Mouse (Mus musculus): Measurements from ENCODE around the gene Morn5. TPM values are rescaled to one million over a fixed set of nuclear protein-coding genes. Genes with fewer than 3 reads are reported as not detected.

Morn5 gene
- polyA plus RNA-seq (2016; fragmentation: Nextera tagmentation; extraction: Ambion mirVana), result not detected in 2 replicates

DNA sequence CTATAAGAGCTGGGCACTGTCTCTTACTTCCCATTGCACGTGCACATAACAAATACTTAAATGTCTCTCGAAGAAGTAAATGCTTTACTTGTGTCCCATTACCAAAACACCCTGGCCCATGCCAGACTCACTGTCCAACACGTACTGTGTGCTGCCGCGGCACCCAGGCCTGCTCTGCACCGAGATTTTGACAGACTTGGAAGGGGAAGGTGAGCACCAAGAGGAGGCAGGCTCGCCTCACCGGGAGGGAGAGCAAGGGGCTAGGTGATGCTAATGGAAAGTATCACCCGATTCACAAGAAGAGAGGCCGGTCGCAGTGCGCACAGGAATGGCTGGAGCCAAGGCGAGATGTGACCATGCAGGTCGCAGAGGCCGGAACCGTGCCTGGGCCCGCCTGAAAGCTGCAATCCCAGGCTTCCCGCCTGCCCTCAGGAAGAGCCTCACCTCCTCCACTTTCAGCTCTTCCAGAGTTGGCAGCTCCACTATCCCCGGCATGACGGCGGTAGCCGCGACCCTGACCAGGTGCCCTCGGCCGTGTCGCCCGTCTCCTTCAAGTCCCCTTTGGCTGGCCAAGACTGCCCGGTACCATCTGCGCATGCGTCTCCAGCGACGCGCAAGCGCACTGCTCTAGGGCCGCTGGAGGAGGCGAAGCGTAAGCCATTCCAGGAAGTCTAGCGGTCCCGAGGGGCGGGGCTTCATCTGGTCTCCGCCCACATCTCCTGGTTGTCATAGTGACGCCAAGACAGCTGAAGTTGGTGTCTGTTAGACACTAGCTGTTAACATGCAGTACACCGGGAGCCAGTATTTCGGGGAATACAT lies at the start of gene Morn5, which contains the start of gene Ndufa8:
Gene Morn5 (plus strand): TSS at position 711 of the 819 bp plus-strand sequence.
Gene Ndufa8 (minus strand): TSS at position 659 of the 819 bp plus-strand sequence.
- H3K27me3 ChIP-seq (ENCODE audit: insufficient read depth, poor library complexity, severe bottlenecking), result no peaks in the 10 kb centered on the region; the same call in 1 of the 2 replicates
- DNase-seq (ENCODE audit: low spot score), result peak; percentile 99
- WGBS, result under 1% methylated on average over 44 of the region's 44 CpGs
- peak within 1 kb of the TSS; percentile 93 for H3K27ac ChIP-seq
- peak within 1 kb of the TSS; percentile 70 for H3K4me3 ChIP-seq
- peaks cover 19% of the 10 kb centered on the region for H3K4me1 ChIP-seq
- H3K9me3 ChIP-seq, result no peaks in the 10 kb centered on the region
- peaks cover 6% of the 10 kb centered on the region; the same call in 1 of the 2 replicates for H3K36me3 ChIP-seq

DNA sequence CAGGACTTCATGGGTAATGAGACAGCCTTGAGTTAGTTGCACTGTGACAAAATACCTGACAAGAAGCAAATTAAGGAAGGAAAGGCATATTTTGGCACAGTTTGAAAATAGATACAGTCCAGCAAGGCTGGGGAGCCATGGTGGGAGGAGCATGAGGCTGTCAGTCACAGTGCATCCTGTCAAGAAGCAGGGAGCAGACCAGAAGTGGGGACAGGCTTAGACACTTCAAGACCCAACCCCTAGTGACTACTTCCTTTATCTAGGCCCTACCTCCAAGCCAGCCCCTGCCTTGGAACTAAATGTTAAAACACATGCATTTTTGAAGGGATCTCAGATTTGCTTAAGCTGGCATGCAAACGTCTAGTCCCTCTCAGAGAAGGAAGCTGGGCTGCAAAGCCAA lies 48.9 kb upstream of the Morn5 start:
- Histone ChIP-seq H3K27ac (no peak overlapping the region), H3K9me3 (no peaks in the 10 kb centered on the region), H3K36me3 (no peaks in the 10 kb centered on the region), H3K4me3 (no peak overlapping the region), H3K27me3 (ENCODE audit: insufficient read depth, poor library complexity, severe bottlenecking) (peaks cover 51% of the 10 kb centered on the region), H3K4me1 (peaks cover 5% of the 10 kb centered on the region)
- no peak for DNase-seq (ENCODE audit: low spot score)
- WGBS, result 39% methylated on average over 1 of the region's 1 CpGs

GRCm38 (mm10) chr2:36002188-36002587 lies 47.1 kb upstream of the Morn5 start:
- peaks cover 5% of the 10 kb centered on the region for H3K4me1 ChIP-seq
- H3K27me3 ChIP-seq (ENCODE audit: insufficient read depth, poor library complexity, severe bottlenecking), result peaks cover 56% of the 10 kb centered on the region
- no peaks in the 10 kb centered on the region for H3K9me3 ChIP-seq
- no peak for DNase-seq (ENCODE audit: low spot score)
- WGBS, result 39% methylated on average over 6 of the region's 6 CpGs
- H3K27ac ChIP-seq, result no peak overlapping the region
- H3K36me3 ChIP-seq, result no peaks in the 10 kb centered on the region
- no peak overlapping the region for H3K4me3 ChIP-seq

DNA sequence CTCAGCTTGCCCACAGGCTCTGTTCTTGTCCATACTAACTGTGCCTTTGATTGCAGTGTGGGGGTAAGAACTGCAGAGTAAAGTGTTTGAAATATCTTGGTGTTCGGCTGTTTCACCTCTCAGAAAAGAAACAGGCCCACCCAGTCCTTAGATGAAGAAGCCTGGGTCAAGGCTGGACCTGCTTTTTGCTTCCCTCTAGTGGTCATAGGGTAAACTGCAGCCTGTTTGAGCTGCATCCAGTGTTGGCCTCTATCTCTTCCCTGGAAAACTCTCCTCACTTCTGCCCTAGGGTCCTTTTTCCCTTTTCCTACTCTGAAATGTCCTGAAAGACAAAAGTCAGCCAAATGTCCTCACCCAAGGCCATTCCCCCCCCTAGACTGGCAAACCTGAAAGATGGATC lies 41.2 kb upstream of the Morn5 start:
- no peaks in the 10 kb centered on the region for H3K36me3 ChIP-seq
- H3K27me3 ChIP-seq (ENCODE audit: insufficient read depth, poor library complexity, severe bottlenecking), result peaks cover 84% of the 10 kb centered on the region
- peaks cover 27% of the 10 kb centered on the region for H3K4me1 ChIP-seq
- 33% methylated on average over 1 of the region's 1 CpGs for WGBS
- no peak overlapping the region for H3K4me3 ChIP-seq
- no peaks in the 10 kb centered on the region for H3K9me3 ChIP-seq
- DNase-seq (ENCODE audit: low spot score), result no peak
- H3K27ac ChIP-seq, result no peak overlapping the region

- no peaks in the 10 kb centered on the region for H3K9me3 ChIP-seq
- WGBS, result 18% methylated on average over 4 of the region's 4 CpGs
- H3K27ac ChIP-seq, result no peak overlapping the region
- no peaks in the 10 kb centered on the region for H3K36me3 ChIP-seq
- peaks cover 25% of the 10 kb centered on the region for H3K4me1 ChIP-seq
- peaks cover 74% of the 10 kb centered on the region for H3K27me3 ChIP-seq (ENCODE audit: insufficient read depth, poor library complexity, severe bottlenecking)
- DNase-seq (ENCODE audit: low spot score), result peak; percentile 88
- H3K4me3 ChIP-seq, result 0 out of 2 replicates have a peak overlapping the region, but pooled peaks have one; percentile 9
Measured at GRCm38 (mm10) chr2:36009386-36009785, 39.9 kb upstream of the Morn5 start.

DNA sequence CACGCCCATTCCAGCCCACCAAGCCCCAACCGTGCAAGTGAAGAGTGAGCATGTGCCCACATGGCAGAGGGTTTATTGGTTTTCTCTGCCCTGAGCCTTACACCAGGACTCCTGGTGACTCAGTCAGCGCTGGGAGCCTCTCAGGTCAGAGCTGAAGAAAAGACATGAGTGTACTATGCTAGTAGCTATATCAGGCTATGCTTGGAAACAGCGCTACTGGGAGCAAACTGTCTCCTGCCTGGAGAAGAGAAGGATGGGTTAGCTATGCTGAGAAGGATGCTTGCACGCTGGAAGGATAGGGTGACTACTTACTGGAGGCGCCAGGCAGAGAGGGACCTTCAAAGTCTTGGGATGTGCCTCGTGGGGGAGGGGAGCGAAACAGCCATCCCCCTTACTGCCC lies 38.7 kb upstream of the Morn5 start:
- Histone ChIP-seq H3K4me1 (peaks cover 23% of the 10 kb centered on the region), H3K27ac (0 out of 2 replicates have a peak overlapping the region, but pooled peaks have one; percentile 76), H3K36me3 (no peaks in the 10 kb centered on the region), H3K27me3 (ENCODE audit: insufficient read depth, poor library complexity, severe bottlenecking) (peaks cover 63% of the 10 kb centered on the region), H3K9me3 (no peaks in the 10 kb centered on the region), H3K4me3 (peak overlapping the region; percentile 65; the same call in 1 of the 2 replicates)
- 36% methylated on average over 8 of the region's 8 CpGs for WGBS
- no peak for DNase-seq (ENCODE audit: low spot score)

DNA sequence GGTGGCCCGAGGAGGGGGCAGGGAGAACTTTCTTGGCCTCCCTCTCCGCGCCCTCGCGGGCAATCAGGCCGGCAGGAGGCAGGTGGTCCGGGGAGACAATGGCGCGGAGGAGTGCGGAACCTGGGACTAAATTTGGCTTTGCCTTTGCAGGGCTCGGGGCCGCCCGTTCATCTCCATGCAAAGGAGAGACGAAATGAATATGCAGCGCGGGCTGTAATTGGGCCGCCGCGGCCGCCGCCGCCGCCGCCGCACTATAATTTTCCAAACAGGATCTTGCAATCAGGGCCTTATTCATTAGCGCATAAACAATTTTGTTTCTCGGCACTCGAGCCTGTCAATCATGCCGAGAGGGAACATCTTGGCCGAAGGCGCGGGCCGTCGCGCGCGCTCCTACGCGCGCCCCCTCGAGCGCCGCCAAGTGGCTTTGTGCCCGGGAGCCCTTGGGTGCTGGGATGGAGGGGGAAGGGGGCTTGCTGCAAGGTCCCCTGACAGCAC lies 37.9 kb upstream of the Morn5 start:
- Histone ChIP-seq H3K36me3 (no peaks in the 10 kb centered on the region), H3K27me3 (ENCODE audit: insufficient read depth, poor library complexity, severe bottlenecking) (peaks cover 55% of the 10 kb centered on the region), H3K27ac (peak overlapping the region; percentile 76), H3K9me3 (no peaks in the 10 kb centered on the region), H3K4me1 (peaks cover 23% of the 10 kb centered on the region), H3K4me3 (peak overlapping the region; percentile 65)
- under 1% methylated on average over 44 of the region's 44 CpGs for WGBS
- DNase-seq (ENCODE audit: low spot score), result no peak

DNA sequence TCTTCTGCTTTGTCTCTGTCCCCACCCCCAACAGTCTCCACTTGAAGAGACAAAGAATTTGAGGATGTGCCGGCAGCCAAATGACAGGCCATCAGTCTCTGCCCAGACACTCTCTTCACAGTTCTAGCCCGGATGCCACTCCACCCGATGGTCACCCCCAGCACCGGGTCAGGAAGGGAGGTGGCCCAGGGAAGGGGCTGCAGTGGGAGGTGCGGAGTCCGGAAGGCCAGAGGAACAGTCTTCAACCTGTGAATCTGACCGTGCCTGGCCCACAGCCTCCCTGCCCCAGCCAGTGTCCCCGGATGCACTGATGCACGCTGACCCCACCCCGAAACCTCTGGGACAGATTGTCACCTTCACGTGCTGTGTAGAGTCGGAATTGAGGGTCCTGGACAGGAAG lies 36.2 kb upstream of the Morn5 start:
- Histone ChIP-seq H3K4me1 (peaks cover 23% of the 10 kb centered on the region), H3K36me3 (no peaks in the 10 kb centered on the region), H3K27ac (no peak overlapping the region), H3K4me3 (no peak overlapping the region), H3K27me3 (ENCODE audit: insufficient read depth, poor library complexity, severe bottlenecking) (peaks cover 42% of the 10 kb centered on the region), H3K9me3 (no peaks in the 10 kb centered on the region)
- 45% methylated on average over 12 of the region's 12 CpGs for WGBS
- DNase-seq (ENCODE audit: low spot score), result no peak

GRCm38 (mm10) chr2:36021385-36022159 lies 27.7 kb upstream of the Morn5 start:
- Histone ChIP-seq H3K4me3 (peak overlapping the region; percentile 47), H3K27ac (no peak overlapping the region), H3K4me1 (peaks cover 11% of the 10 kb centered on the region; the same call in 1 of the 2 replicates), H3K9me3 (no peaks in the 10 kb centered on the region), H3K27me3 (ENCODE audit: insufficient read depth, poor library complexity, severe bottlenecking) (peaks cover 19% of the 10 kb centered on the region), H3K36me3 (no peaks in the 10 kb centered on the region)
- 12% methylated on average over 28 of the region's 32 CpGs for WGBS
- DNase-seq (ENCODE audit: low spot score), result peak; percentile 84

DNA sequence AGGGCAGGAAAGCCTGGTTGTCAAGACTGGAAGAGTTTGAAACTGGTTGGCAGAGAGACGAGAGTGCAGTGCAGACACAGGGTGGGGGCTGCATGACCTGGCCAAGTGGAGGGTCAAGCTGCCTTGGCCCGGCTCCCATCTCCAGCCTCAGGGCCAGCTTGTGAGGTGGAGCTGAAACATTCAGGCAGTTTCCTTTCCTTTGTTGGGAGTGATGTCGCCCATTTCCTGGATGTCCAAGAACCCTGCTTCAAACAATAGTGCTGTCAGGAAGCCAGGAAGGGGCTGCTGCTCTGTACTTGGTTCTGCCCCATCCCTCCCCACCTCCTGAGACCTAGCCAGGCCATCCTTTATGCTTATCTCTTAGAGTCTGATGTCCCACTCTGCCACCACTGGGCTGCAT lies 26.0 kb upstream of the Morn5 start:
- no peaks in the 10 kb centered on the region for H3K36me3 ChIP-seq
- 39% methylated on average over 3 of the region's 3 CpGs for WGBS
- no peak overlapping the region for H3K27ac ChIP-seq

GRCm38 (mm10) chr2:36032884-36033283 lies 16.4 kb upstream of the Morn5 start:
- no peaks in the 10 kb centered on the region for H3K27me3 ChIP-seq (ENCODE audit: insufficient read depth, poor library complexity, severe bottlenecking)
- 55% methylated on average over 7 of the region's 7 CpGs for WGBS
- H3K27ac ChIP-seq, result no peak overlapping the region
- H3K9me3 ChIP-seq, result no peaks in the 10 kb centered on the region
- H3K36me3 ChIP-seq, result peaks cover 27% of the 10 kb centered on the region
- no peak overlapping the region for H3K4me3 ChIP-seq
- H3K4me1 ChIP-seq, result 0 out of 2 replicates have a peak, but pooled peaks cover 2% of the 10 kb centered on the region
- DNase-seq (ENCODE audit: low spot score), result no peak

More for the DNA sequence above, 26.0 kb upstream of the Morn5 start:
- no peak for DNase-seq (ENCODE audit: low spot score)
- peaks cover 11% of the 10 kb centered on the region; the same call in 1 of the 2 replicates for H3K4me1 ChIP-seq
- H3K9me3 ChIP-seq, result no peaks in the 10 kb centered on the region
- peaks cover 19% of the 10 kb centered on the region for H3K27me3 ChIP-seq (ENCODE audit: insufficient read depth, poor library complexity, severe bottlenecking)
- H3K4me3 ChIP-seq, result no peak overlapping the region

DNA sequence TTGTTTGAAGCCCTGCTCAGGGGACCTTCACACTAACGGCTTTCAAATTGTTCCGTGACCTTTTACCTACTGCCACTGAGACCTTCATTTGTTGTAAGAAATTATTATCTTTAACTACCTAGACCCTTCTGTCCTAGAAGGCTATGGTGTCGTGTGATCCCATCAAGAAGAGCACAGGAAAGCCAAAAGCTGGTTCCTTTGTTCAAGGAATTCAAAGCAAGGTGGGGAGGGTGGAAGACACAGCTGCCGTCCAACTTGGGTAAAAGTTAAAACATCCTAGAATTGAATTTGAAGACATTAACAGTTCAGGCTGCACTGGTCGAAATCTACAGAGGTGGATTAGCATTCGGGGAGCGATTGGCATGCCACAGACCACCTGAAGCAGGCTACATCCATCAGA lies 15.3 kb upstream of the Morn5 start:
- WGBS, result 73% methylated on average over 7 of the region's 7 CpGs
- Histone ChIP-seq H3K27ac (no peak overlapping the region), H3K36me3 (peaks cover 35% of the 10 kb centered on the region), H3K27me3 (ENCODE audit: insufficient read depth, poor library complexity, severe bottlenecking) (no peaks in the 10 kb centered on the region), H3K9me3 (no peaks in the 10 kb centered on the region), H3K4me3 (no peak overlapping the region), H3K4me1 (peaks cover 6% of the 10 kb centered on the region; the same call in 1 of the 2 replicates)
- no peak for DNase-seq (ENCODE audit: low spot score)
